Mouse (Mus musculus): Measurements from ENCODE around the gene Vmn1r28. TPM values are rescaled to one million over a fixed set of nuclear protein-coding genes. Genes with fewer than 3 reads are reported as not detected.
"Not testable (repeated sequence)": the region's sequence is repeated elsewhere in the genome, so short reads cannot be mapped to it uniquely, and the experiment has no call there.

Vmn1r28 gene
- polyA plus RNA-seq (2016; fragmentation: Nextera tagmentation; extraction: Ambion mirVana): not detected in 2 replicates

GRCm38 (mm10) chr6:58261737-58262136, at the start of gene Vmn1r28:
Gene Vmn1r28, plus strand, starts transcription at chr6:58262037.
- WGBS: 70% methylated on average over 1 of the region's 1 CpGs

GRCm38 (mm10) chr6:58216119-58216518, 45.7 kb upstream of the Vmn1r28 start:
- no peaks in the 10 kb centered on the region for H3K36me3 ChIP-seq
- ATAC-seq (ENCODE audit: insufficient number of reproducible peaks, low FRiP score): no peak
- WGBS: 80% methylated on average over 2 of the region's 2 CpGs

More at GRCm38 (mm10) chr6:58261737-58262136, at the start of gene Vmn1r28:
- H3K27me3 ChIP-seq (replicated peaks): no peaks in the 10 kb centered on the region
- no peak within 1 kb of the TSS for H3K27ac ChIP-seq (ENCODE audit: poor library complexity, severe bottlenecking)
- H3K4me1 ChIP-seq (replicated peaks): no peaks in the 10 kb centered on the region
- H3K9me3 ChIP-seq (replicated peaks): no peaks in the 10 kb centered on the region
- H3K36me3 ChIP-seq: no peaks in the 10 kb centered on the region
- H3K4me2 ChIP-seq: no peak within 1 kb of the TSS
- H3K4me3 ChIP-seq: no peak within 1 kb of the TSS
- H3K9ac ChIP-seq: no peak within 1 kb of the TSS
- no peak for ATAC-seq (ENCODE audit: insufficient number of reproducible peaks, low FRiP score)

GRCm38 (mm10) chr6:58218721-58219120, 43.1 kb upstream of the Vmn1r28 start, which contains the start of gene Vmn1r27:
Gene Vmn1r27, minus strand, starts transcription at chr6:58218821.
- Histone ChIP-seq H3K27ac (ENCODE audit: poor library complexity, severe bottlenecking) (no peak within 1 kb of the TSS), H3K36me3 (no peaks in the 10 kb centered on the region), H3K9me3 (replicated peaks) (no peaks in the 10 kb centered on the region), H3K27me3 (replicated peaks) (no peaks in the 10 kb centered on the region), H3K4me3 (no peak within 1 kb of the TSS), H3K4me2 (no peak within 1 kb of the TSS), H3K9ac (no peak within 1 kb of the TSS), H3K4me1 (replicated peaks) (no peaks in the 10 kb centered on the region)
- WGBS: 65% methylated on average over 2 of the region's 2 CpGs
- ATAC-seq (ENCODE audit: insufficient number of reproducible peaks, low FRiP score): no peak

More at GRCm38 (mm10) chr6:58216119-58216518, 45.7 kb upstream of the Vmn1r28 start:
- Histone ChIP-seq H3K9ac (no peak overlapping the region), H3K4me3 (no peak overlapping the region), H3K27me3 (replicated peaks) (no peaks in the 10 kb centered on the region), H3K9me3 (replicated peaks) (no peaks in the 10 kb centered on the region), H3K4me2 (no peak overlapping the region), H3K4me1 (replicated peaks) (no peaks in the 10 kb centered on the region), H3K27ac (ENCODE audit: poor library complexity, severe bottlenecking) (no peak overlapping the region)

- WGBS: 97% methylated on average over 1 of the region's 1 CpGs
Observed at GRCm38 (mm10) chr6:58279661-58280060, 17.8 kb downstream of the Vmn1r28 start.

GRCm38 (mm10) chr6:58292201-58292600, 30.4 kb downstream of the Vmn1r28 start:
- Histone ChIP-seq H3K4me2 (no peak overlapping the region), H3K27me3 (replicated peaks) (no peaks in the 10 kb centered on the region), H3K9ac (no peak overlapping the region), H3K9me3 (replicated peaks) (no peaks in the 10 kb centered on the region), H3K4me3 (no peak overlapping the region), H3K36me3 (no peaks in the 10 kb centered on the region), H3K27ac (ENCODE audit: poor library complexity, severe bottlenecking) (no peak overlapping the region), H3K4me1 (replicated peaks) (no peaks in the 10 kb centered on the region)
- ATAC-seq (ENCODE audit: insufficient number of reproducible peaks, low FRiP score): no peak
- 68% methylated on average over 2 of the region's 2 CpGs for WGBS

More at GRCm38 (mm10) chr6:58279661-58280060, 17.8 kb downstream of the Vmn1r28 start:
- not testable (repeated sequence) for H3K4me3 ChIP-seq; H3K9ac ChIP-seq; H3K27me3 ChIP-seq (replicated peaks); H3K4me2 ChIP-seq; H3K4me1 ChIP-seq (replicated peaks); ATAC-seq (ENCODE audit: insufficient number of reproducible peaks, low FRiP score); H3K9me3 ChIP-seq (replicated peaks); H3K27ac ChIP-seq (ENCODE audit: poor library complexity, severe bottlenecking); H3K36me3 ChIP-seq

- not testable (repeated sequence) for H3K9me3 ChIP-seq (replicated peaks); H3K27ac ChIP-seq (ENCODE audit: poor library complexity, severe bottlenecking); H3K4me2 ChIP-seq; H3K9ac ChIP-seq; H3K4me3 ChIP-seq; H3K27me3 ChIP-seq (replicated peaks); H3K36me3 ChIP-seq; ATAC-seq (ENCODE audit: insufficient number of reproducible peaks, low FRiP score); H3K4me1 ChIP-seq (replicated peaks)
- WGBS: 70% methylated on average over 19 of the region's 19 CpGs
Observed at GRCm38 (mm10) chr6:58298511-58298910, 36.7 kb downstream of the Vmn1r28 start.

GRCm38 (mm10) chr6:58301249-58301648, 39.4 kb downstream of the Vmn1r28 start, which contains the start of gene Vmn1r29:
Gene Vmn1r29, plus strand, starts transcription at chr6:58301549.
- Histone ChIP-seq H3K4me2 (no peak within 1 kb of the TSS), H3K4me3 (no peak within 1 kb of the TSS), H3K9me3 (replicated peaks) (0 out of 2 replicates have a peak, but pooled peaks cover 3% of the 10 kb centered on the region), H3K36me3 (no peaks in the 10 kb centered on the region), H3K4me1 (replicated peaks) (no peaks in the 10 kb centered on the region), H3K27ac (ENCODE audit: poor library complexity, severe bottlenecking) (no peak within 1 kb of the TSS), H3K9ac (no peak within 1 kb of the TSS), H3K27me3 (replicated peaks) (no peaks in the 10 kb centered on the region)
- no peak for ATAC-seq (ENCODE audit: insufficient number of reproducible peaks, low FRiP score)

Other genes starting within 250 kb of the Vmn1r28 start
- gene Vmn1r26, start 246.9 kb upstream of the Vmn1r28 start, polyA plus RNA-seq (2016; fragmentation: Nextera tagmentation; extraction: Ambion mirVana): not detected in 2 replicates
- gene Vmn1r27, start 43.2 kb upstream of the Vmn1r28 start, polyA plus RNA-seq (2016; fragmentation: Nextera tagmentation; extraction: Ambion mirVana): not detected in 2 replicates
- gene Vmn1r29, start 39.5 kb downstream of the Vmn1r28 start, polyA plus RNA-seq (2016; fragmentation: Nextera tagmentation; extraction: Ambion mirVana): not detected in 2 replicates
- not detected in 2 replicates for gene Vmn1r30, start 181.3 kb downstream of the Vmn1r28 start, polyA plus RNA-seq (2016; fragmentation: Nextera tagmentation; extraction: Ambion mirVana)
- gene Vmn1r31, start 213.3 kb downstream of the Vmn1r28 start, polyA plus RNA-seq (2016; fragmentation: Nextera tagmentation; extraction: Ambion mirVana): not detected in 2 replicates